Mouse (Mus musculus) erythroblast, adult 5-6 weeks (primary cell): Measurements from ENCODE around the gene Tbc1d8. TPM values are rescaled to one million over a fixed set of nuclear protein-coding genes. Genes with fewer than 3 reads are reported as not detected.

ENCODE experiments used
- ATAC-seq: replicated peaks from 2 replicates; pipeline ENCODE4 v1.8.0; 2016; ENCODE audit warnings: moderate number of reproducible peaks, mild to moderate bottlenecking, moderate TSS enrichment, inconsistent platforms; ENCODE audit not compliant: poor library complexity, low FRiP score, severe bottlenecking
- total RNA-seq, 2 experiments: library from RNA; stranded (forward) in 1 of 2; stranded (reverse) in 1 of 2; fragments of 150-400 nt in 1 of 2; fragments of 200-764, 138-1000 nt in 1 of 2; gene quantifications; 2 replicates each; pipeline versions ENCODE4 v1.2.3 to v1.2.4; 2015 to 2017; ENCODE audit warnings: low replicate concordance in 2 of 2

Gene Tbc1d8
- total RNA-seq, 2 experiments from 2014 or later: 12.0 to 36.5 TPM

DNA sequence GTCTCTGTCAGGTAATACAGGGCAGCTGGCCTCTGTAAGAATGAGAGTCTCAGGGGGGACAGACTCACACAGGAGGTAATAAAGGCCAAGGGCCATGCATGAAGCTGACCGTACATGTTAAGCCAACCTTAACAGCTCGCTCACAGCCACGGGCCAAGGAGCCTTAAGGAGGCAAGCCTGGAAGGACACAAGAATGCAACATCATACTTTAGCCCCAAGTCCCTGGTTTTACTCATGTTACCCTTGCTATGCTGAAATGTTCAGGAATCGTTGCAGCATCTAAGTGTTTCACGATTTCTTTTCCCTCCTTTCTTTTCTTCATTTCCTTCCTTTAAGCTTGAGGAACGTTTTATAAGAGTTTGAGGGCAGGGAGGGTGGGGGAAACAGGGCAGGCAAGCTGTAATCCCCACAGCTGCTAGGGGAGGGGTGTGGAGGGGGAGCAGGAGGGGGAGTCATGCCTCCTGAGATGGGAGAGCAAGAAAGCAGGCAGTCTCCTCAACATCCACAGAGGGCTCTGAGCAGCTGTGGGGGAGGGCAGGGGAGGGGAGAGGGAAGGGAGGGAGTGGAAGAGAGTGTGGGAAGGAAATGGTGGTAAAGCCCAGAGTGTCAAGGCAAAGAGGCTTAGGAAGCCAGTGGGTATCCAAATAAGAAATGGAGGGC, 28.4 kb downstream of the Tbc1d8 start:
- no peak for ATAC-seq

GRCm38 (mm10) chr1:39449251-39449790, 29.2 kb downstream of the Tbc1d8 start:
- ATAC-seq: no peak

- no peak for ATAC-seq
Measured at GRCm38 (mm10) chr1:39448819-39449218, 29.7 kb downstream of the Tbc1d8 start.

- no peak for ATAC-seq
Measured at GRCm38 (mm10) chr1:39448238-39448637, 30.3 kb downstream of the Tbc1d8 start.

GRCm38 (mm10) chr1:39446178-39446577, 32.4 kb downstream of the Tbc1d8 start:
- no peak for ATAC-seq

DNA sequence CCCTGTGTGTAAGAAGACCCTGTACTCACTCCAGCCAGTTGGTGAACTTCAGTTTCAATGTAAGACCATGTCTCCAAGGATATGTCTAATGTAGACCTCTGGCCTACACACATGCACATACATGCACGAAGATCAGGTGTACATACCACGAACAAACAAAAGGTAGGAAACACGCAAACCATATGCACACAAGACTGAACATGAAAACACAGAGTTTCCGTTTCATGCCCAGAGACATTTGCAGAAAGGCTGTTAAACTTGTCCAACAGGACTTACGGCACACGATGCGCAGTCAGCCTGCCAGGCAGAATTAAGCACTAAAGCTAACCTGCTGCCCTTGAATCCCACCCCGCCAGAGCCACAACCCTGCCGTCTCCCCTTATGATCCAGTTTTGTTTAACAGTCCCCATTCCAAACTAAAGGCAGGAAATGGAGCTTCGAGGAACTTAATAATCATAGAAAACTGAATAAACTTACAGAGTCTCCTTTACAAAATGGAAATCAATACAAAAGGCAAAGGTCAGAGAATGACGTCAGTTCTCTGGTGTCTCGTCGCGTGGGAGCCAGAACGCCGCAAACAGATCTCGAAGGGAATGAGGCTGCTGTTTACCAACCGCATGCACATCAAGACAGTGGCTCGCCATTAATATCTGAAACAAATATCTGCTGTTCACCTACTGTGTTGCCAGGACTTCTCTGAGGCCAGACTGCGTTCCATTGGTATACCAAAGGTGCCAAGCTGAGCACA, 33.1 kb downstream of the Tbc1d8 start:
- no peak for ATAC-seq

GRCm38 (mm10) chr1:39443764-39444163, 34.8 kb downstream of the Tbc1d8 start:
- ATAC-seq: no peak

DNA sequence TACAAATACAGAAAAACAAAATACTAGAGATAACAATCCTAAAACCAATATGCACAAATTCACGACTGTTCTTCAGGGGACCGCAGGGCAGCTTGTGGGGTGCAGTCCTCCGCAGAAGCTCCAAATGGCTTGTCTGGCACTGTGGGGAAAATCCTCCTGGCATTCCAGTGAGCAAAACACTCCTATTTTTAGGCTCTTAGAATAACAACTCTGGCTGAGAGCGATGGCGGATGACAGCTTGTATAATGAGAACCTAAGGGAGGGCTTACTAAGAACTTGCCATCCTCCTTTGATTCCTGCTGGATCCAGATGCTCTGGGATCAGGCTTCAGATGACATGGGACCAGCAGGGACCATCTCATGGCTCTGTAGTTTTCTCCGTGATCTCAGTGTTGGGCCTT, 36.9 kb downstream of the Tbc1d8 start:
- ATAC-seq: no peak

GRCm38 (mm10) chr1:39439661-39440548, 38.6 kb downstream of the Tbc1d8 start:
- peak; percentile 48 for ATAC-seq

DNA sequence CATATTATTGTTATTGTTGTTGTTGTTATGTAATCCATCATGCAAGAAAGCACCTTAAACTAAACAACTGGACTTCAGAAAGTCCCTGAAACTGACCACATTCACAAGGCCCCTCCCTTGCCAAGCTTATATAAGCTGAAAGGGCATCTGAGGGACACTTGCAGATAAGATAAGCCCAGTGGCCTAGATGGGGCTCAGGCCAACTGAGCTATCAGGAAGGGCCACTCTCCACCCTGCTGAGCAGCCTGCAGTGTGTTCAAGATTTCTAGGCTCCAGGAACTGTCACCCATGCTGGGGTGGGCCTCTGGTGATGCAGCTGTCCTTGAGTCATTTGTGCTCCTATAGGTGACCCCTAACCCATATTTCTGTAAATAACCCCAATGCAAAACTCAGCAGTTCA, 39.9 kb downstream of the Tbc1d8 start:
- ATAC-seq: peak; percentile 61

DNA sequence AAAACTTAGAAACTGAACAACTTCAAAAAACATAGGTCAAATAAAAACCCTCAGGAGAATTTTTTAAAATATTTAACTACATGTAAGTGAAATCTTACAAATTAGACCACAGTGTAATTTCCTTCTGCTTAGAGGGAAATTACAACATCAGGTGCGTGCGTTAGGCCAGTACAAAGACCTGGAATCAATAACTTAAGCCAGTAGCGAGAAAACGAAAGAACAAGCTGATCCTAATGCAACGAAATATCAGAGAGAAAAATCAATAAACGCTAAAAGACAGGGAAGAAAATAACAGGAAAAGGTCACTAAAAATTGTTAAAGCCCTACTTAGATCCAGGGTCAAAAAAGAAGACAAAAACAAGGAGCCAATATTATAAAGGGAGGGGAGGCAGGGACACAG, 44.3 kb downstream of the Tbc1d8 start:
- ATAC-seq: no peak

DNA sequence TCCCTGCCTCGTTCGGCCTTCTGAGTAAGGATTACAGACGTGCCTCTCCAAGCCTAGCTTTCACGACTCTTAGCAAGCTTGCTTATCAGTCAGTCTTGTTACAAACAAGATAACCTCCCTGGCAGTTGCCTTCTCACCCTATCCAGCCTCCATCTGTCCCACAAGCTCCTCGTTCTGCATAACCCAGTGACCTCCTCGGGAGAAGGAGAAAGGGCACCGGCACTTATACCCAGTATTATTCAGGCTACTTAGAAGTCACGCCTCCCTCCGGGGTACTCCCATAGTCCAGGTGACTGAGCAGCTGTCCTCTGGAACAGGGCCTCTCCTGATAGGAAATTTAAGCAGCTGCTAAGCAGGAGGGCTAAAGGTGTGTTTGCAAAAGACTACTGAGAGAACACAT, 48.5 kb downstream of the Tbc1d8 start:
- ATAC-seq: peak; percentile 38

- ATAC-seq: no peak
Measured at GRCm38 (mm10) chr1:39429015-39429414, 49.5 kb downstream of the Tbc1d8 start.

GRCm38 (mm10) chr1:39428280-39428679, 50.3 kb downstream of the Tbc1d8 start:
- no peak for ATAC-seq

- ATAC-seq: no peak
Measured at GRCm38 (mm10) chr1:39425497-39425896, 53.1 kb downstream of the Tbc1d8 start.

DNA sequence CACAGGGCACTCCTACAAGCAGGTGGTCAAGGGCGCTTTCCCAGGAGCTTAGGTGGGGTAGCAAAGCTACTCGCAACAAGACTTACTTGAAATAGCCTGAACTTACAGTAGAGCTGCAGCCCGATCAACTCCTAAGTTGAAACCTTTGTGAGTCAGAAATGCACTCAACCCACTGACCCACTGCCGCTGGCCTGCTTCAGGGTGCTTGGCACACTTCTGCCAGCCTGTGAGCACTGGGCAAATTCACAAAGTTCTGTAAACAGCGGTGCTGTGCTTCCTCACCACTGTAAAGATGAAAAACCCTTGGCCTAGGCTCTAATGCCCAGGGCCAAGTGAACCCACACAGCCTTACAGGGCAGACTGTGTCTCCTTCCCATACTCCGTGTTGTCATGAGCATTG, 57.6 kb downstream of the Tbc1d8 start:
- ATAC-seq: no peak

DNA sequence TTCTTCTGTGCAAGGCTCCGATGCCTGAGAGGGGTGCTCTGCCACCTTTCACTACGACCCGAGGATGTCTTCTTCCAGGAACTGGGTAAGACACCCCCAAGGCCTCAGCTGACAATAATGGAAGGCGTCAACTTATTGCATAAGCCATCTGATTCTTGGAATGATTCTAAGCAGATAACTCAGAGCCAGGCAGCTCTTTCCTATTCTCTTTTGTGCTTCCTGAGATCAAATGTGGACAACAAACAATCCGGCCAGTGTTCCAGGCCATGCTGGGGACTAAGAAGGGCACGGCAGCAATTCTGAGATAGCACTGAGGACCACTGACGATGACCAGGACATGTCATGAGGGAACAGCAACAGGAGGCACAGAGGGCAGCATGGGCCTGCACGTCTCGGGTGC, 59.7 kb downstream of the Tbc1d8 start:
- 0 out of 2 replicates have a peak, but pooled peaks have one; percentile 16 for ATAC-seq

DNA sequence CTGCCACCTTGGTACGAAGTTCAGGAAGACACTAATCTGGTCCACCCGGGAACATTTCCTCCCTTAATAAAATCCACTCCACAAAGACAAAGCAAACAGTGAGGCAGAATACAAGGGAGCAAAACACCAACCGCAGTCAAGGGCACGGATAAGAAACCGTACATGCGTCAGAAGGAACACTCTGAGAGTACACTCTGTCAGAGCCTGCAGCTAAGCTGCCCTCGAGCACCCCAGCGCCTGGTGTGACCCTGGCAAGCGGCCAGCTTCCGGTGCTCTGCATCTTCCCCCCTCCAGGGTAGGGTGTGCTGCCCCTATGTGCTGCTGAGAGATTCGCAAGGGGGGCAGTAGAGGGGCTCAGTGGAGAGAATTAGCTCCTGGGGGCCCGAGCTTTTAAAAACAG, 60.7 kb downstream of the Tbc1d8 start:
- no peak for ATAC-seq

DNA sequence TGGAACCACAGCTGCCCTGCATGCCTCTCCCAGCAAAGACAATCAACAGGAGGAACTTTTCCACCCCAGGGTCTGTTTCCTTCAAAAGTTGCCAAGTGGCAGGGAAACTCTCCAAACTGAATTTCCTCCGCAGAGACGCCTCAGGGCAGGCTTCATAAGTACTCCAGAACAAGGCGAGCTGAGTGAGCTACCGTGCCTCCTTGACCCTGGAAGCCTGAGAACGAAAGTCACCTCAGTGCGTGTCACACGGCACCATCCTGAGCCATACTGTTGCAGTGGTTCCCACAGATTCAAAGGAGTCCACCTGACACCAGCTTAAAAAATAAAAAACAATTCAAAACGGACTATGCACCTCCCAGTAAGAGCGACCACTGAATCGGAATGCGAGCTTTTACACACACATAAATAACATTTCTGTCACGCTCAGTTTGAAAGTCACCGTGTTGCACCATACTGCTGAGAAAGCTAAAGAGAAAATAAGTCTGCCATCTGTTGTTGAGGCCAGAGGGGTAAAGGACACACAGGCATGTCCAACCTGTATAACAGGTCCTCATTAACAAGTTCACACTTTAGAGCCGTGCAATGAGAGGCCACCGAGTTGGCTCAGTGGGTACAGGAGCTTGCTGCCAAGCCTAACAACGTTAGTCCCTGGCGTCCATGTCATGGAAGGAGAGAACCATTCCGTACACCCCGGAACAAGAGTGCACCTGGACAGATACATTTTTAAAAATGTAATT, 68.3 kb downstream of the Tbc1d8 start:
- ATAC-seq: no peak

DNA sequence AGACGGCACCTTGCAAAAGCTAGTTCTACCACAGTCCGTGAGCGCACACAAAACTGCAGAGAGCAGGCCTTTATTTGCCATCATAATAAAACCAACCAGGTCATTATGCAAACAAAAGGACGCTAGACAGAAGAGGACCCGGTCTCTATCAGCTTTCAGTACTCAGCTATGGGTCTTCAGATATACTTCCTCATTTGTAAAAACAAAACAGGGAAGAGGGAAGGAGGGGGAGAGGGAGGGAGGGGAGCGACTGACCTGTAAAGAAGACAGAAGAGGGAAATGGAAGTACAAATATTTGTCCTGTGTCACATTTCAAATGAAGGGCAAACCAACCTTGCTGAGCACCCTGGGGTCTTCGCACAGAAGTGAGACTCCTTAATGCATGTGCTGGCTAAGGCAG, 69.9 kb downstream of the Tbc1d8 start:
- ATAC-seq: no peak
